Mouse (Mus musculus) intestine, postnatal 0 days (tissue): Measurements from ENCODE around the gene Paf1. TPM values are rescaled to one million over a fixed set of nuclear protein-coding genes. Genes with fewer than 3 reads are reported as not detected.

Experiments
- ATAC-seq: fragments of 200-750 bp; cut with Nextera tagmentation; 2 replicates; pipeline ENCODE4 v1.8.0; 2017; ENCODE audit warnings: mild to moderate bottlenecking, moderate TSS enrichment, moderate library complexity
- H3K27ac ChIP-seq: fragments of 300-500 bp; sonication (generic); 2 replicates; pipeline ENCODE4 v1.5.1; 2014; ENCODE audit warnings: mild to moderate bottlenecking, low read depth, low read length, moderate library complexity
- H3K27me3 ChIP-seq: fragments of 300-500 bp; sonication (generic); replicated peaks from 2 replicates; pipeline ENCODE4 v1.6.1; 2014; ENCODE audit warnings: low read length, mixed read lengths; ENCODE audit not compliant: control insufficient read depth, insufficient read depth
- H3K36me3 ChIP-seq: fragments of 300-500 bp; sonication (generic); 2 replicates; pipeline ENCODE4 v1.6.1; 2014; ENCODE audit warnings: mild to moderate bottlenecking, moderate library complexity; ENCODE audit not compliant: control insufficient read depth, insufficient read depth
- H3K4me1 ChIP-seq: fragments of 300-500 bp; sonication (generic); replicated peaks from 2 replicates; pipeline ENCODE4 v1.6.1; 2014; ENCODE audit warnings: antibody characterized with exemption, low read length, mixed read lengths; ENCODE audit not compliant: control insufficient read depth, insufficient read depth
- H3K4me2 ChIP-seq: fragments of 300-500 bp; sonication (generic); replicated peaks from 2 replicates; pipeline ENCODE4 v1.6.1; 2014; ENCODE audit warnings: low read depth, mild to moderate bottlenecking, moderate library complexity
- H3K4me3 ChIP-seq: fragments of 300-500 bp; sonication (generic); 2 replicates; pipeline ENCODE4 v1.5.1; 2014; ENCODE audit warnings: low read depth, low read length
- H3K9ac ChIP-seq: fragments of 300-500 bp; sonication (generic); 2 replicates; pipeline ENCODE4 v1.6.1; 2014; ENCODE audit warnings: mild to moderate bottlenecking, low read depth, low read length
- H3K9me3 ChIP-seq: fragments of 300-500 bp; sonication (generic); 2 replicates; pipeline ENCODE4 v1.6.1; 2016; ENCODE audit warnings: mixed run types; ENCODE audit not compliant: control insufficient read depth
- CTCF ChIP-seq: sonication (generic); IDR thresholded peaks from 2 replicates; pipeline ENCODE4 v1.5.1; 2016; ENCODE audit warnings: low read depth, mild to moderate bottlenecking, control low read depth, antibody characterized with exemption, moderate library complexity
- WGBS: fragments of 180-500 bp; shearing (Covaris S2); extraction: QIAGEN DNeasy Blood & Tissue Kit; methylation state at CpG from one replicate; pipeline ENCODE4 v1.1.7; 2014; 5-methylcytosine and 5-hydroxymethylcytosine counted together
- polyA plus RNA-seq: library from polyadenylated mRNA; unstranded; fragments of >200 nt; fragmentation: Nextera tagmentation; extraction: Ambion mirVana; gene quantifications from 2 replicates; pipeline ENCODE4 v1.2.1, GENCODE M21; 2015

Gene Paf1
- polyA plus RNA-seq, 1 experiment from 2014 or later: 54.6 TPM

DNA sequence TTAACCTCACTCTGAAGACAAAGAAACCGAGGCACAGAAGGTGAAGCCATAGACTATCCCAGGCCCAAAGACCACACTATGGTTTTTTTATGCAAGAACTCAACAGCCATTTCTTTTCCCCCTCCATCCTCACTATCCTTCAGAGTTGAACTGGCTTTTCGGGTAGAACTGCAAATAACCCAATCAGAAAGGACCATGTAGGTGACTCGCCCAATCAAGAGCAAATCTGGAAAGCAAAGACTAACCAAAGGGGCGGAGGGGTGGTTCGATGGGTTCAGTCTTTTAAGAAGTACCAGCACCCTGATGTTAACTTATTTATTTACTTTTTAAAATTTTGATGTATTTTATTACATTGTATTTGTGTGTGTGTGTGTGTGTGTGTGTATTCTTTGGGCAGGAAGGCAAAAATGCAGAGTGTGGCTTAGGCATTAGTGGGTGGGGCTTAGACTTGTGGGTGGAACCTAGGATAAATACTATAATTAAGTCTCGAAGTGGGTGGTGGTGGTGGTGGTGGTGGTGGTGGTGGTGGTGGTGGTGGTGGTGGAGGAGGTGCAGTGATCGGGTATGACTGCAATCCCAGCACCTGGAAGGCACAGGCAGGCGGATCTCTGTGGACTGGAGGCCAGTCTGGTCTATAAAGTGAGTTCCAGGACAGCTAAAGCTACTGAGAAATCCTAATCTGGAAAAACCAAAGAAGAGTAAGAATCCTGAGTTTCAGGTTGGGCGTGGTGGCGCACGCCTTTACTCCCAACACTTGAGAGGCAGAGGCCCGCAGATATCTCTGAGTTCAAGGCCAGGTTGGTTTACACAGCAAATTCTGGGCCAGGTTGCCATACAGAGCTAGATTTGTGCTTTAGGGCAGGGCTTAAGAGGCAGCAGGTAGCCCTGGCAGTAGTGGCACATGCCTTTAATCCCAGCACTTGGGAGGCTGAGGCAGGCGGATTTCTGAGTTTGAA lies 55.4 kb downstream of the Paf1 start:
- Histone ChIP-seq H3K27me3 (no peaks in the 10 kb centered on the region), H3K36me3 (no peaks in the 10 kb centered on the region), H3K4me1 (no peaks in the 10 kb centered on the region), H3K9me3 (no peaks in the 10 kb centered on the region), H3K4me3 (no peak overlapping the region), H3K4me2 (no peak overlapping the region), H3K9ac (no peak overlapping the region), H3K27ac (no peak overlapping the region)
- no peak for ATAC-seq
- 60% methylated on average over 13 of the region's 13 CpGs for WGBS
- no peak for TF ChIP-seq CTCF

Other genes with a start within 250 kb of the Paf1 start
- 60.6 and 67.1 TPM in 2 replicates for gene Fbl, start 223.2 kb upstream of the Paf1 start, polyA plus RNA-seq
- 7.0 and 8.2 TPM in 2 replicates for gene Dyrk1b, start 213.5 kb upstream of the Paf1 start, polyA plus RNA-seq
- gene Eid2, start 125.1 kb upstream of the Paf1 start, polyA plus RNA-seq: 3.1 and 3.7 TPM in 2 replicates
- gene Eid2b, start 115.2 kb upstream of the Paf1 start, polyA plus RNA-seq: 6.8 and 7.0 TPM in 2 replicates
- 0.24 TPM in 1 of 2 replicates, not detected in the other for gene Selenov, start 101.8 kb upstream of the Paf1 start, polyA plus RNA-seq
- 0.90 and 0.95 TPM in 2 replicates for gene Dll3, start 90.7 kb upstream of the Paf1 start, polyA plus RNA-seq
- gene Timm50, start 80.9 kb upstream of the Paf1 start, polyA plus RNA-seq: 68.8 and 69.7 TPM in 2 replicates
- 32.5 and 34.6 TPM in 2 replicates for gene Supt5, start 54.2 kb upstream of the Paf1 start, polyA plus RNA-seq
- gene Rps16, start 42.3 kb upstream of the Paf1 start, polyA plus RNA-seq: 695 and 702 TPM in 2 replicates
- gene Plekhg2, start 20.4 kb upstream of the Paf1 start, polyA plus RNA-seq: 10.6 and 11.9 TPM in 2 replicates
- 57.3 and 61.5 TPM in 2 replicates for gene Zfp36, start 12.7 kb upstream of the Paf1 start, polyA plus RNA-seq
- gene Med29, start 243 bp upstream of the Paf1 start, polyA plus RNA-seq: 42.7 and 44.2 TPM in 2 replicates
- 33.6 and 35.0 TPM in 2 replicates for gene Gmfg, start 44.5 kb downstream of the Paf1 start, polyA plus RNA-seq
- gene Lrfn1, start 59.0 kb downstream of the Paf1 start, polyA plus RNA-seq: 0.55 and 0.82 TPM in 2 replicates
- gene Ifnl2, start 117.5 kb downstream of the Paf1 start, polyA plus RNA-seq: not detected in 2 replicates
- not detected in 2 replicates for gene Ifnl3, start 129.9 kb downstream of the Paf1 start, polyA plus RNA-seq
- gene Sycn, start 147.9 kb downstream of the Paf1 start, polyA plus RNA-seq: 17.0 and 23.4 TPM in 2 replicates
- gene Nccrp1, start 154.3 kb downstream of the Paf1 start, polyA plus RNA-seq: not detected in 2 replicates
- 12.4 and 13.4 TPM in 2 replicates for gene Samd4b, start 205.2 kb downstream of the Paf1 start, polyA plus RNA-seq
- gene Pak4, start 205.2 kb downstream of the Paf1 start, polyA plus RNA-seq: 17.2 and 19.7 TPM in 2 replicates
- not detected in 2 replicates for gene Acp7, start 238.4 kb downstream of the Paf1 start, polyA plus RNA-seq